In the genomic region with DNA sequence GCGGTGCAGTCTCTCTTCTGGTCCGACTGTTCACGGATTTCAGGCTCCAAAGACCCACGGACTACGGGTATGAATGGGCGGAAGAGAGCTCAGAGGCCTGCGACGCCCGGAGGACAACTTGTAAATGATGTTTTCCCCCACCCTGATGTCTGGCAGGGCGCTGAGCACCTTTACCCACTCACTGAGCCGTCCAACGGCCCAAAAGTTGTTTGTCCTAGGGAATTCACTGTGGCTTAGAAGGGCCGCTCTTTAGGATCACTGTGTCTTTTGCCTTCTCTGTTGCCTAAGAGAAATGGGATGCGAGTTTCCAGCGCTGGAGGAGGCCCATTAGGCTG, we compare ENCODE assay signal across 8 mouse cellular contexts.
DNase-seq lines count a peak whose midpoint lies in the region; ATAC-seq and TF ChIP-seq lines count a peak whose summit lies in the region.

No protein-coding gene starts in this region.

- no peak overlapping the region for H3K9ac ChIP-seq in ES-Bruce4 (ENCODE audit: low read depth, poor library complexity, severe bottlenecking)
- peak overlapping the region; percentile 46 for H3K9ac ChIP-seq in hindbrain, embryonic 11.5 days (ENCODE audit: low read depth, low read length)
- no peak overlapping the region for H3K9ac ChIP-seq in liver, postnatal 0 days (replicated peaks)

- peak overlapping the region; percentile 61 for H3K4me3 ChIP-seq in gastrocnemius, adult 2 months
- H3K4me3 ChIP-seq in ES-Bruce4 (ENCODE audit: low read depth, low read length): peak overlapping the region; percentile 4
- peak overlapping the region; percentile 25 for H3K4me3 ChIP-seq in hindbrain, embryonic 11.5 days (ENCODE audit: low read depth, low read length)
- H3K4me3 ChIP-seq in liver, postnatal 0 days (ENCODE audit: low read depth, low read length): peak overlapping the region; percentile 30

- no peaks in the 10 kb centered on the region for H3K36me3 ChIP-seq in ES-Bruce4 (ENCODE audit: control insufficient read depth, insufficient read depth, low read length, poor library complexity, severe bottlenecking)
- no peaks in the 10 kb centered on the region for H3K36me3 ChIP-seq in hindbrain, embryonic 11.5 days (ENCODE audit: control insufficient read depth, insufficient read depth, low read length)
- no peaks in the 10 kb centered on the region for H3K36me3 ChIP-seq in liver, postnatal 0 days (replicated peaks; ENCODE audit: insufficient read depth, low read length)

- H3K4me1 ChIP-seq in ES-Bruce4 (ENCODE audit: control insufficient read depth, insufficient read depth, low read length): peaks cover 2% of the 10 kb centered on the region
- H3K4me1 ChIP-seq in hindbrain, embryonic 11.5 days (replicated peaks; ENCODE audit: control insufficient read depth, insufficient read depth, low read length): peaks cover 7% of the 10 kb centered on the region
- peaks cover 5% of the 10 kb centered on the region for H3K4me1 ChIP-seq in liver, postnatal 0 days (ENCODE audit: insufficient read depth)

- WGBS in hindbrain, embryonic 11.5 days: 22% methylated on average over 15 of the region's 15 CpGs
- WGBS in liver, postnatal 0 days (ENCODE audit: insufficient replicate concordance): 40% methylated on average over 15 of the region's 15 CpGs

- peak; percentile 10; the same call in 1 of the 2 replicates for ATAC-seq in hindbrain, embryonic 11.5 days (ENCODE audit: low FRiP score)
- ATAC-seq in liver, postnatal 0 days: no peak

- peak; percentile 26 for DNase-seq in gastrocnemius, adult 2 months
- DNase-seq in gastrocnemius, adult 18-20 months (ENCODE audit: low spot score): no peak
- no peak for DNase-seq in hindbrain, embryonic 11.5 days (ENCODE audit: low spot score)
- DNase-seq in liver, postnatal 0 days: no peak
- DNase-seq in urinary bladder, postnatal 4 days (ENCODE audit: low spot score in 2 of 2): no peak
- DNase-seq in adrenal gland, adult 18-20 months (ENCODE audit: low spot score in 2 of 2): no peak
- DNase-seq in frontal cortex, postnatal 14 days (ENCODE audit: low spot score in 2 of 2): no peak

- intact Hi-C loops in gastrocnemius, adult 2 months (cut with DNase I): loop anchor here (5.0 kb wide), 1 partner anchor 263 kb away; no protein-coding TSS in a partner anchor

- TF ChIP-seq POLR2A in ES-Bruce4 (IDR thresholded peaks at IDR 0.05; ENCODE audit: insufficient read depth, low read length): no peak

- H3K9me3 ChIP-seq in ES-Bruce4 (replicated peaks; ENCODE audit: control insufficient read depth, insufficient read depth, low read length, poor library complexity, severe bottlenecking): no peaks in the 10 kb centered on the region
- no peaks in the 10 kb centered on the region for H3K9me3 ChIP-seq in hindbrain, embryonic 11.5 days (ENCODE audit: control insufficient read depth, low read length)
- no peaks in the 10 kb centered on the region; the same call in 1 of the 2 replicates for H3K9me3 ChIP-seq in liver, postnatal 0 days (ENCODE audit: low read length)

- no peak for TF ChIP-seq CTCF in gastrocnemius, adult 2 months (IDR thresholded peaks at IDR 0.05)
- no peak for TF ChIP-seq CTCF in ES-Bruce4 (IDR thresholded peaks at IDR 0.05; ENCODE audit: low read depth, low read length)
- TF ChIP-seq CTCF in liver, postnatal 0 days (IDR thresholded peaks at IDR 0.05; ENCODE audit: low read depth): no peak

- H3K27me3 ChIP-seq in ES-Bruce4 (ENCODE audit: control insufficient read depth, insufficient read depth, low read length, poor library complexity, severe bottlenecking): no peaks in the 10 kb centered on the region
- H3K27me3 ChIP-seq in hindbrain, embryonic 11.5 days (ENCODE audit: control insufficient read depth, insufficient read depth, low read length): no peaks in the 10 kb centered on the region
- H3K27me3 ChIP-seq in liver, postnatal 0 days (ENCODE audit: insufficient read depth, low read length): no peaks in the 10 kb centered on the region

- peak overlapping the region; percentile 51 for H3K4me2 ChIP-seq in hindbrain, embryonic 11.5 days (replicated peaks; ENCODE audit: low read depth, low read length)
- peak overlapping the region; percentile 63 for H3K4me2 ChIP-seq in liver, postnatal 0 days (ENCODE audit: low read depth, low read length)

- H3K27ac ChIP-seq in gastrocnemius, adult 2 months: no peak overlapping the region
- no peak overlapping the region for H3K27ac ChIP-seq in ES-Bruce4 (ENCODE audit: insufficient read depth, low read length)
- no peak overlapping the region for H3K27ac ChIP-seq in hindbrain, embryonic 11.5 days (ENCODE audit: low read depth, low read length)
- no peak overlapping the region for H3K27ac ChIP-seq in liver, postnatal 0 days (ENCODE audit: low read depth)

- no peak for TF ChIP-seq EP300 in ES-Bruce4 (IDR thresholded peaks at IDR 0.05; ENCODE audit: insufficient read depth, low read depth, low read length)
- no peak for TF ChIP-seq EP300 in liver, postnatal 0 days (IDR thresholded peaks at IDR 0.05; ENCODE audit: low read depth)

Comparison
In these comparisons a context has a peak if more than half of its experiments do, and no peak if none do; other contexts are left out.
1. H3K4me3 ChIP-seq: peak in every context shown above with its lines; median percentile 61 in gastrocnemius, adult 2 months; 30 in liver, postnatal 0 days; 25 in hindbrain, embryonic 11.5 days; 4 in ES-Bruce4.